Mouse (Mus musculus) intestine, embryonic 16.5 days (tissue): ENCODE measurements at regions not wholly inside any gene's neighbourhood (a gene's known extent, or its start where the extent isn't known, plus 50 kb on each side); places are given as distances from the start of the nearest gene placed in this dataset.

Experiments used
- ATAC-seq: fragments of 200-750 bp; cut with Nextera tagmentation; 2 replicates; pipeline ENCODE4 v1.8.0; 2017; ENCODE audit warnings: moderate TSS enrichment, moderate library complexity
- H3K27ac ChIP-seq: fragments of 300-500 bp; sonication (generic); 2 replicates; pipeline ENCODE4 v1.5.1; 2014; ENCODE audit warnings: mild to moderate bottlenecking, low read length
- H3K27me3 ChIP-seq: fragments of 300-500 bp; sonication (generic); replicated peaks from 2 replicates; pipeline ENCODE4 v1.6.1; 2014; ENCODE audit warnings: low read length, control low read depth, mixed read lengths; ENCODE audit not compliant: control insufficient read depth, insufficient read depth
- H3K36me3 ChIP-seq: fragments of 300-500 bp; sonication (generic); 2 replicates; pipeline ENCODE4 v1.6.1; 2014; ENCODE audit warnings: low read length, control low read depth; ENCODE audit not compliant: control insufficient read depth, insufficient read depth
- H3K4me1 ChIP-seq: fragments of 300-500 bp; sonication (generic); 2 replicates; pipeline ENCODE4 v1.6.1; 2014; ENCODE audit warnings: low read length, control low read depth, mixed read lengths; ENCODE audit not compliant: control insufficient read depth, insufficient read depth
- H3K4me2 ChIP-seq: fragments of 300-500 bp; sonication (generic); 2 replicates; pipeline ENCODE4 v1.6.1; 2014; ENCODE audit warnings: low read depth, low read length, control low read depth
- H3K4me3 ChIP-seq: fragments of 300-500 bp; sonication (generic); 2 replicates; pipeline ENCODE4 v1.5.1; 2014; ENCODE audit warnings: mild to moderate bottlenecking, low read length
- H3K9ac ChIP-seq: fragments of 300-500 bp; sonication (generic); 2 replicates; pipeline ENCODE4 v1.6.1; 2014; ENCODE audit warnings: low read depth, low read length
- H3K9me3 ChIP-seq: fragments of 300-500 bp; sonication (generic); 2 replicates; pipeline ENCODE4 v1.6.1; 2016; ENCODE audit warnings: low read length, control low read depth; ENCODE audit not compliant: control insufficient read depth
- WGBS: fragments of 180-500 bp; shearing (Covaris S2); extraction: QIAGEN DNeasy Blood & Tissue Kit; methylation state at CpG from one replicate; pipeline ENCODE4 v1.1.7; 2014; 5-methylcytosine and 5-hydroxymethylcytosine counted together

GRCm38 (mm10) chr13:57169621-57170020, 273.8 kb upstream of the Trpc7 start:
- Histone ChIP-seq H3K27ac (no peak overlapping the region), H3K4me1 (no peaks in the 10 kb centered on the region), H3K36me3 (no peaks in the 10 kb centered on the region), H3K9me3 (no peaks in the 10 kb centered on the region), H3K9ac (no peak overlapping the region), H3K4me2 (no peak overlapping the region), H3K27me3 (no peaks in the 10 kb centered on the region), H3K4me3 (no peak overlapping the region)
- ATAC-seq, result no peak
- 93% methylated on average over 2 of the region's 2 CpGs for WGBS

GRCm38 (mm10) chr13:57165367-57165766, 269.6 kb upstream of the Trpc7 start:
- Histone ChIP-seq H3K36me3 (no peaks in the 10 kb centered on the region), H3K4me3 (no peak overlapping the region), H3K4me2 (no peak overlapping the region), H3K27ac (no peak overlapping the region), H3K4me1 (no peaks in the 10 kb centered on the region), H3K9ac (no peak overlapping the region), H3K27me3 (no peaks in the 10 kb centered on the region), H3K9me3 (no peaks in the 10 kb centered on the region)
- 89% methylated on average over 2 of the region's 2 CpGs for WGBS
- ATAC-seq, result no peak

GRCm38 (mm10) chr13:57152787-57153186, 257.0 kb upstream of the Trpc7 start:
- WGBS, result 53% methylated on average over 5 of the region's 5 CpGs
- no peak overlapping the region for H3K4me3 ChIP-seq
- H3K27ac ChIP-seq, result no peak overlapping the region
- no peaks in the 10 kb centered on the region for H3K9me3 ChIP-seq
- H3K36me3 ChIP-seq, result no peaks in the 10 kb centered on the region
- H3K4me1 ChIP-seq, result no peaks in the 10 kb centered on the region
- no peak overlapping the region for H3K9ac ChIP-seq
- no peak overlapping the region for H3K4me2 ChIP-seq
- H3K27me3 ChIP-seq, result no peaks in the 10 kb centered on the region
- ATAC-seq, result no peak

- 63% methylated on average over 2 of the region's 2 CpGs for WGBS
- Histone ChIP-seq H3K9me3 (no peaks in the 10 kb centered on the region), H3K9ac (no peak overlapping the region), H3K4me2 (no peak overlapping the region), H3K36me3 (no peaks in the 10 kb centered on the region), H3K4me3 (no peak overlapping the region), H3K27me3 (no peaks in the 10 kb centered on the region), H3K27ac (no peak overlapping the region), H3K4me1 (no peaks in the 10 kb centered on the region)
- no peak for ATAC-seq
Measured at GRCm38 (mm10) chr13:57147623-57148022, 251.8 kb upstream of the Trpc7 start.

DNA sequence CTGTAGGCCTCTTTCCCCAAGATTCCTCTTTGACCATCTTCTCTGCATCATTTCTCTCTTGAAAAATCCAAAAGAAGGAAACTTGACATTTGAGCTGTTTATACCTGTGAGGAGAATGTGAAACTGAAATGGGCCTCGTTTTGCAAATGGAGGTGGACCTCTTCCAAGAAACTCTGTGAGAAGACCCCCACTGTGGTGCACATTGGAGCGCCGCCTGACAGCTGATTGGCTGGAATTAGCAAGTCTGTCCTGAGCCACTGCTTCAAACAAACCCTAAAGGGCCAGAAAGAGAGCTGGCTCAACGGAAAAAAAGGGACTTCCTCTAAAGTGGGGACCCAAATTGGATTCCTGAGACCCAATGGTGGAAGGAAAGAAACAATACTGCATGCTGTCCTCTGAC, 250.9 kb upstream of the Trpc7 start:
- no peak overlapping the region for H3K27ac ChIP-seq
- no peak overlapping the region for H3K9ac ChIP-seq
- H3K27me3 ChIP-seq, result no peaks in the 10 kb centered on the region
- no peak overlapping the region for H3K4me3 ChIP-seq
- H3K36me3 ChIP-seq, result no peaks in the 10 kb centered on the region
- H3K4me1 ChIP-seq, result no peaks in the 10 kb centered on the region
- H3K4me2 ChIP-seq, result no peak overlapping the region
- H3K9me3 ChIP-seq, result no peaks in the 10 kb centered on the region
- ATAC-seq, result no peak
- 54% methylated on average over 4 of the region's 4 CpGs for WGBS

- H3K9me3 ChIP-seq, result no peaks in the 10 kb centered on the region
- ATAC-seq, result no peak
- no peak overlapping the region for H3K9ac ChIP-seq
- H3K4me3 ChIP-seq, result no peak overlapping the region
- WGBS, result 60% methylated on average over 2 of the region's 2 CpGs
- no peaks in the 10 kb centered on the region for H3K4me1 ChIP-seq
- no peak overlapping the region for H3K27ac ChIP-seq
- H3K27me3 ChIP-seq, result no peaks in the 10 kb centered on the region
- no peaks in the 10 kb centered on the region for H3K36me3 ChIP-seq
- no peak overlapping the region for H3K4me2 ChIP-seq
Measured at GRCm38 (mm10) chr13:57145782-57146181, 250.0 kb upstream of the Trpc7 start.

- 46% methylated on average over 5 of the region's 5 CpGs for WGBS
- no peak for ATAC-seq
- H3K9me3 ChIP-seq, result no peaks in the 10 kb centered on the region
- no peaks in the 10 kb centered on the region for H3K36me3 ChIP-seq
- no peak overlapping the region for H3K27ac ChIP-seq
- H3K4me3 ChIP-seq, result no peak overlapping the region
- H3K27me3 ChIP-seq, result no peaks in the 10 kb centered on the region
- no peak overlapping the region for H3K9ac ChIP-seq
- no peak overlapping the region for H3K4me2 ChIP-seq
- no peaks in the 10 kb centered on the region for H3K4me1 ChIP-seq
Measured at GRCm38 (mm10) chr13:57142851-57143250, 247.1 kb upstream of the Trpc7 start.

DNA sequence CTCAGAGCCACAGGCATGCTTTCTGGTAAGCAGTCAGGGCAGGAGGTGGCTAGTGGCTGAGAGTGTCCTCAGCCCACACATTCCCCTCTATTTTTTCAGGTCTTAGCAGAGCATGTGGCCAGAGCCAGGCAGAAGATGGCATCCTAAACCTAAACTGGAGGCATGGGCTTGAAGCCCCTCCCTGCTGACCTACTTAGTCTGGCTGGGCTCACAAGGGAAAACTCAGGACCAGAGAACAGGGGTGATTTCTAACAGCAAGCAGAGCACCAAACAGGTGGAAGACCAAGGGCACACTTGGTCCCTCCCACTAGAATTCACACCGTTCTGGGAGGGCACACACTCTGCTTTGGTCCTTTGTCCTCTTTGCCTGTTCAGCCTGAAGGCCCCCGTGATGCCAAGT, 246.6 kb upstream of the Trpc7 start:
- ATAC-seq, result no peak
- H3K4me1 ChIP-seq, result no peaks in the 10 kb centered on the region
- no peak overlapping the region for H3K4me3 ChIP-seq
- no peaks in the 10 kb centered on the region for H3K27me3 ChIP-seq
- no peak overlapping the region for H3K4me2 ChIP-seq
- H3K9me3 ChIP-seq, result no peaks in the 10 kb centered on the region
- H3K27ac ChIP-seq, result no peak overlapping the region
- H3K36me3 ChIP-seq, result no peaks in the 10 kb centered on the region
- 23% methylated on average over 2 of the region's 2 CpGs for WGBS
- no peak overlapping the region for H3K9ac ChIP-seq

DNA sequence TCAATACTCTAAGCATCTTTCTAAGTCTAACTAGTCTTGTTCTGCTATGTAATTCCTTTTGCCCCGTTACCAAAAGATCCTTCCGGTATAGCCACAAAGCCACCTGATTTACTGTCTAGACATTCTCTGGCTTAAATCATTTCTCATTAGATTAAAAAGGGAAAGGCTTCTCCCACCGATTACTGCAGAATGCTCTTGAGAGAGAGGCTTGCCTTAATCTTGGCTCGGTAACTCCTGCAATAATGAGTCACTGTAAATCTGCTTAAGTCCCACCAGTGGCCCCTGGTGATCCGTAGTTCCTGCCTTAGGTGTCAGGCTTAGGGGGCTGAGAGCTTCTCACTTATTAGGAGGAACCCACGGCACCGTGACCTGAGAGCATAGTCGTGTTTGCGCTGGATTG, 220.1 kb upstream of the Trpc7 start:
- Histone ChIP-seq H3K27me3 (no peaks in the 10 kb centered on the region), H3K4me3 (no peak overlapping the region), H3K36me3 (no peaks in the 10 kb centered on the region), H3K4me2 (no peak overlapping the region), H3K9ac (no peak overlapping the region), H3K4me1 (no peaks in the 10 kb centered on the region), H3K27ac (no peak overlapping the region), H3K9me3 (no peaks in the 10 kb centered on the region)
- ATAC-seq, result no peak
- whole genome bisulfite sequencing, result 62% methylated on average over 9 of the region's 9 CpGs

- H3K4me1 ChIP-seq, result no peaks in the 10 kb centered on the region
- ATAC-seq, result no peak
- no peak overlapping the region for H3K9ac ChIP-seq
- H3K4me3 ChIP-seq, result no peak overlapping the region
- no peaks in the 10 kb centered on the region for H3K36me3 ChIP-seq
- no peaks in the 10 kb centered on the region for H3K9me3 ChIP-seq
- WGBS, result 18% methylated on average over 12 of the region's 12 CpGs
- no peak overlapping the region for H3K27ac ChIP-seq
- H3K27me3 ChIP-seq, result no peaks in the 10 kb centered on the region
- no peak overlapping the region for H3K4me2 ChIP-seq
Measured at GRCm38 (mm10) chr13:57107956-57108355, 212.2 kb upstream of the Trpc7 start.
